Mouse (Mus musculus) myocyte (in vitro differentiated cells): Measurements from ENCODE around the gene Def8.

Experiments used
- E2F4 ChIP-seq: IDR thresholded peaks from one replicate; pipeline ENCODE4 v1.6.1; 2011; ENCODE audit warnings: mild to moderate bottlenecking, control low read depth, moderate library complexity; ENCODE audit not compliant: insufficient read depth
- MAX ChIP-seq: IDR thresholded peaks from one replicate; pipeline ENCODE4 v1.6.1; 2011; ENCODE audit warnings: low read depth, mild to moderate bottlenecking, control low read depth
- POLR2A ChIP-seq: IDR thresholded peaks from one replicate; pipeline ENCODE4 v1.6.1; 2011; ENCODE audit warnings: low read depth, mild to moderate bottlenecking, control low read depth, moderate library complexity; ENCODE audit not compliant: insufficient read length
- TCF12 ChIP-seq: IDR thresholded peaks from one replicate; pipeline ENCODE4 v1.6.1; 2011; ENCODE audit warnings: mild to moderate bottlenecking, control low read depth; ENCODE audit not compliant: poor library complexity, insufficient read depth, severe bottlenecking
- USF1 ChIP-seq: IDR thresholded peaks from one replicate; pipeline ENCODE4 v1.6.1; 2011; ENCODE audit warnings: low read depth, mild to moderate bottlenecking, control low read depth, moderate library complexity

- no peak for TF ChIP-seq E2F4
- TF ChIP-seq POLR2A = no peak
- TF ChIP-seq MAX = no peak
- TF ChIP-seq TCF12 = no peak
- TF ChIP-seq USF1 = no peak
Measured at GRCm38 (mm10) chr8:123389026-123389425, 34.3 kb upstream of the Def8 start.
